Mouse (Mus musculus) brain, adult 2 months (tissue): Measurements from ENCODE around the gene Gimap8.

Experiments
- DNase-seq: peaks from one replicate; pipeline ENCODE4 v3.0.0; 2011; ENCODE audit warnings: low read depth, low spot score

Gimap8 gene

GRCm38 (mm10) chr6:48704146-48704545, 57.1 kb downstream of the Gimap8 start:
- DNase-seq: no peak

GRCm38 (mm10) chr6:48706130-48706529, 59.1 kb downstream of the Gimap8 start:
- no peak for DNase-seq
